Mouse (Mus musculus) NIH3T3 (cell line): Measurements from ENCODE around the gene Gcnt2.

ENCODE experiments used
- DNase-seq: peaks from one replicate; pipeline ENCODE4 v3.0.0-alpha.2; 2012; ENCODE audit warnings: low read depth

Gene Gcnt2

GRCm38 (mm10) chr13:40906528-40906927, 47.0 kb downstream of the Gcnt2 start:
- DNase-seq = no peak

DNA sequence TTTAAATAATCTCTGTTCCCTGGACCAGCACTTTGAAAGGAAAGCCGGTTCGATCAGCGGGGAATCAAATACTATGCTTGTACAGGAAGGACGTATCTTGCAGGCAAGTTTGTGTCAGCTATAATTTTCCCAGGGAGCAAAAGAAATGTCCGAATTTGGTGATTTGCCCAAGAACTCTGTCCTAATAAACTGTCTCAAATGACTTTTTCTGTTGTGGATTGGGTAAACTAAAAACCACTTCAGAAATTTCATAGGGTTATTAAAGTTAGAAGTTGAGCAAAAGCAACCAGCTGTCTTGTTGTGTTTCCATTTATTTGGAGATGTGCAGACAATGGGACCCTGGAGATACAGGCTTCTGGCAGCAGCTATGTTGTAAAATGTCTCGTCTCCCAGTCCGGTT, 47.7 kb downstream of the Gcnt2 start:
- no peak for DNase-seq

GRCm38 (mm10) chr13:40908044-40908443, 48.5 kb downstream of the Gcnt2 start:
- DNase-seq = no peak

- no peak for DNase-seq
Measured at GRCm38 (mm10) chr13:40909060-40909459, 49.5 kb downstream of the Gcnt2 start.

- no peak for DNase-seq
Measured at GRCm38 (mm10) chr13:40910047-40910446, 50.5 kb downstream of the Gcnt2 start.

DNA sequence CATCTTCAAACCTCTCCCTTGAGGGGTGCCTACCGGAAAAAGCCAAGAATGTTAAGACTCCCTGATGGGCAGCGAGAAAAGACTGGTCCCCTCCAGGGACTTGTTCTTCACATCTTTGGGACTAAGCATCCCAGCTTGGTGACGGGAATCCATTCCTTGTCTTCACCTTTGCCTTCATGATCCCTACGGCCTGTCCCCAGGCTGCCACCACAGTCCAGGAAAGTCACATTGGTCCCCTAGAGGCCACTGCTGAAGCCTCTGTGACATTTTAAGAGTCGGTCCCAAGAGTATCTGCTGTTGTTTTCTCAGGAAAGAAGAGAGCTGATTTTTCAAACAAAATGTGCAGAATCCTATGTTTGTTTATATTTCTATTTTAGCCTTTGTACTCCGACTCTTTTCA, 52.4 kb downstream of the Gcnt2 start:
- no peak for DNase-seq

DNA sequence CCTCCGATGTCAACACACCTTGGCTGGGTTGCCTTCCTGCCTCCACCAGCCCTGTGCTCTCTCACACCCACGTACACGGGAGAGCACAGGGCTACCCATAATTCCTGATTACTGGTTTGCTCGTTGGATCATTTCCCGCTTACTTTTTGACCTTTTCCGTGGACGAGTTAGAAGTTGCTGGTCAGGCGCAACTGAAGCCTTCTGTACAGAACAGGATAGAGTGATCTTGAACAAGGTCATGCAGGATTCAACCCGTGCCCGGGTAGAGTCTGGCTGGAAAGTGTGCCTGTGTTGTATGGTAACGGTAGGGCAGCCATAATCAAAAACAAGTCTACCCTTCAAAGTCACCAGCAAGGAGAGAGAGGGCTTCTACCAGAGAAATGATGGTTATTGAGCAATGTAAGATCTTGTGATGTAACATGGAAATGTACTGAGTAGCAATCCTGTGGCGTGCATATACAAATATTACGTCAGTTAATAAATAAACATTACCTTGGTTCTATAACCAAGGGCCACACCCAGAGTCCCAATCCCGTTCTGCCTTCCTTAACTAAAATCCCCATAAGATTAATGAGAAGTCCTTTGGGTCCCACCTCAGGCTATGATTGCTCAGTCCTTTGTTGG, 54.0 kb downstream of the Gcnt2 start:
- no peak for DNase-seq

- DNase-seq = peak; percentile 18
Measured at GRCm38 (mm10) chr13:40914053-40914585, 54.6 kb downstream of the Gcnt2 start.

DNA sequence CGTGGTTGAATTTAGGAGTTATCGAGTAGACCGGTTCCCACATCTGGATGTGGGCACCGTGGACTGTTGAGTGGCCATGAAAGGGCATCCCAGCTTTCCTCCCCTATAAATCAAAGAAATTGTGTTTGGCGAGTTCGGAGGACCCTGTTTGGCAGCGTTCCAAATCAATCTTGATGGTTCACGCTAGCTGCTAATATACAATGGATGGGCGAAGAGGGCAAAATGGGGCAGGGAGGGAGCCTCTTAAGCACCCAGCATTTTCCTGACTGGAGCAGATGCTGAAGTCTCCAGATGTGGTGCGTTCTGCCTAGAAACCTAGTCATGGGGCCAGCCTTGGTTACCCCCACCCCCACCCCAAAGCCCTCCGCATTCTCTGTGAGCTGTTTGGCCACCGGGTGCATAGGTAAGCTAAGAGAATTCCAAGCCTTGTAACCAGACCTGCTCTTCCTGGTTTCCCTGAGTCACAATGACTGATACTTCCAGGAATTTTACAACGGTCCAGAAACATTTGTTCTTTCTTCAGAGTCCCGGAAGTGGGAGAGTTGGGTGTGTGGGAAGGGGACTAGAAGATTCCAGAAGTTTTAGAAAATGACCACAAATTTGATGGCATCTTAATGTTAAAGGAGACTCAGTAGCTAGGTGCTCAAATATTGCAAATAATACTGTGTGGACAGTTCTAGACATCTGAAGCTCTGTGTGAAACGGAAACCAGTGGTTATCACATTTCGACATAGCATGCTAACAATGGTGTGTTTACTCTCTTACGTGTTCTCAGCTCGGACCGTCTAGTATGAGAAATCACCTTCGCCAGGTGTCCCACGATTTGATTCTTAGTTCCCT, 57.0 kb downstream of the Gcnt2 start:
- DNase-seq = peak; percentile 54

DNA sequence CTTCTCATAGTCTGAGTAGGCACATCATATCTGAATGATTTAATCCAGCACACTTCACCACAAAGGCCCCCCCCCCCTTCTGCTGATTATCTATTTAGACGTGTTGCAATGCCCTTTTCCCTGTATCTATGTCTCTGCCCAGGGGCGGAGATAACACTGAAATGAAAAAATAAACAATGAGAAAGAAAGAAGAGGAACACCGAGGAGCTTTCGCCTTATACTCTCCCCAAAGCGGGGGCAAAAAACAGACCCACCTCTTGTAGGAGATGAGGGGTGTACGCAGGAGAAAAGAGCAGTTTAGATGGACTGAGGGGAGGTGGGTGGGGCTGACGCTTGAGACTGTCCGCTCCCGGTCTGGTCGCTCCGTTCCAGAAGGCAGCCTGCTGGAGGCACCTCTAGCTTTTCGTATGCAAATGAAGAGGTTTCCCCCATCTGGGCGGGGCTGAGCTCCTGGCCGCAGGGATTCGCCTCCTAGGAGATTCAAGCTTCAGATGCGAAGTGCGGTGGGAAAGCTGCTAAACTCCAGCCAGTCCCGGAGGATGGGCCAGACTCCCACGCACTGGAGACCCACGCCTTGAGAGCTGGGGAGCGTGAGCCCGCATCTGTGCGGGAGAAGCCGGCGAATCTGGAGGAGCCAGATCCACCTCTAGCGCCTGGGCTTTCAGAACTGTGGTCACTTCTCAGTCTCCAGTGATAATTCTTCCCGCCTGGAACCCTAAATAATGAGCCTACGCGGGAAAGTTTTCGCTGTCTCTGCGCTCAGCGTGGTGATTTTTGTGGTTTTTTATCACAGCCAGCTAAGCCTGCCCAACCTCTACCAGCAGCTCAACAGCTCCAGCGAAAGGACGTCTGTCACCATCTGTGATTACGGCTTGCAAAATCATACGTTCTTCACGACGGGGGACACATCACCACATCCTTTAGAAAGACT, 57.9 kb downstream of the Gcnt2 start:
- DNase-seq = peak; percentile 79

DNA sequence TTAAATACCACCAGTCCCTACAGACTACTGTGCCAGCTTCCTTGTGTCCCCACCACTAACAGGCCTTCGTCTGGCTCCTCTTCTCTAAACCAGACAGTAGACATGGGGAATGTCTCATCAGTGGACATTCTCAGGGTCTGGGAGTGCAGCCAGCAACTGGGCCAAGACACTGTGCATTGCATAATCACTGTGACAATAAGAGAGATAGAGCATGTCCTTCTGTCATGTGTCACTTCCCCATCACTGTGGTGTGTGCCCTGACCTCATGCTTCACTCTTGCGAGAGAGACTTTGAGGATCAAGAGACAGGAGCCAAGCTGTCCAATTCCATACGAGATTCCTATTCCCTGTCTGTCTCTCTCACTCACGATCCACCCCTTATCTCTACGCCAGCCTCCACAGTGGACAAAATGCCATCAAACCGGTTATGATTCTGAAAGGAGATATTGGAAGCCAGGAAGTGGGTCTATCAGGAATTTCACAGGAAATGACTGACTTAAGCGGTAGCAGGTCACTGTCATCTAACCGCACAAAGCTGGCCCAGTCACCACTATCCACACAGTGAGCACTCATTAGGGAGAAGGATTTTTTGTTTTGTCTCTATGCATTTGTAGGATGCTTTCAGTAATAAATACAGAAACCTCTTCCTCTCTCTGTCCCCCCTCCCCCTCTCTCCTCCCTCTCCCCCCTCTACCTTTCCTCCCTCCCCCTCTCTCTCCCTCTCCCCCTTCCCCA, 61.9 kb downstream of the Gcnt2 start:
- DNase-seq = no peak

- DNase-seq = no peak
Measured at GRCm38 (mm10) chr13:40922311-40922877, 62.8 kb downstream of the Gcnt2 start.

DNA sequence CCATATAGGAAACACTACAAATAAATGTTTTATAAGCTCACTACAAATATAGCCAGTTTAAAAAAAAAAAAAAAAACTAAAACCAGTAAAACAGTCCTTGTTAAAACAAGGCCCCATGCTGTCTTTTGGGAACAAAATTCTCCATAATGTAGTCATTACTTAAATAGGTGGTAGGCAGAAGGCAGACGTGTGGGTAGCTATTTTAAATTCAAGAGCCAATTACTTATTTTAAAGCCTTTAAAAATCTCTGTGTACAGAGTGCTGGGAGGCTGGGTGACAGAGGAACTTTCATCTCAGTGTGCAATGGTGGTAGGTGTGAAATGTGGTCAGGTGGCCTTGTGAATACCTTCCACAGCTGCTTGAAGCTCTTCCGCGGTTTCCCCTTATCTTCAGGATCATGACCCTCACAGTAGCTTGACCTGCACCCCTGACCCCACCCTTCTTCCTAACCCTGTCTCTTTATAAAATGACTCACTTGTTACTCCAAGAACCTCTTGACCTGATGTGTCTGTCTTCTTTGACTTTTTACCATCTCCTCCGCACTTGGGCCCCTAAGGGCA, 64.3 kb downstream of the Gcnt2 start:
- no peak for DNase-seq

- no peak for DNase-seq
Measured at GRCm38 (mm10) chr13:40928192-40928898, 68.8 kb downstream of the Gcnt2 start.

DNA sequence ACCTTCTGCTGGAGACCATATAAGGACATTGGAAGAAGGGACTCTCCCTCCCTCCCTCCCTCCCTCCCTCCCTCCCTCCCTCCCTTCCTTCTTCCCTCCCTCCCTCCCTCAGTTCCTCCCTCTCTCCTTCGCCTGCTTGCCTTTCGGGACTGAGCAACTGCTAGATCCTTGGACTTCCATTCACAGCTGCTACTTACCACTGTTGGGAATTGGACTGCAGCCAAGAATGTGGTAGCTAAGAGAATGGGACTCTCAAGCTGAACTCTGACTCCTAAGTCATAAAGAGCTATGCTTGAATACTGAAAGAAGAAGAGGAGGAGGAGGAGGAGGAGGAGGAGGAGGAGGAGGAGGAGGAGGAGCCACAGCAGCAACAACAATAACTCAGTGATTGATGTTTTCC, 72.3 kb downstream of the Gcnt2 start:
- peak; percentile 77 for DNase-seq

GRCm38 (mm10) chr13:40932573-40932972, 73.0 kb downstream of the Gcnt2 start:
- no peak for DNase-seq

- DNase-seq = no peak
Measured at GRCm38 (mm10) chr13:40934341-40934740, 74.8 kb downstream of the Gcnt2 start.

DNA sequence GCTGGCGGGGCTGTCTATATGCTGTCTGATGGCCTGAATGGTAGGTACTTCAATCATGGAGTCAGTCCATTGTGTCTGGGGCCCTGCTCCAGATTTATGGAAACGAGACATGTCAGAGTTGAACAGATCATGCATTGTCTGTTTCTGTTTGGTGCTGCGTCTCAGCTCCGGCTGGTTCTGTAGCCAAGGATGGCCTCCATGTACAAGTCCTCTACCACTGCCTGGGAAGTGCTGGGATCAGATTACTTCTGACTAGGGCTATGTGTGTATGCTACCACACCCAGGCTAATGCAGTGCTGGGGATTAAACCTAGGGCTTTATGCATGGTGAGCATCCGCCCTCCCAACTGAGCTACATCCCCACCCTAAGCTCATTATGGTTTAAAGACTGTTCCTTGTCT, 78.0 kb downstream of the Gcnt2 start:
- no peak for DNase-seq

- DNase-seq = no peak
Measured at GRCm38 (mm10) chr13:40938485-40939357, 79.2 kb downstream of the Gcnt2 start.
